Mouse (Mus musculus) embryonic facial prominence, embryonic 10.5 days (tissue): ENCODE measurements around the gene H1f0. TPM values are rescaled to one million over a fixed set of nuclear protein-coding genes. Genes with fewer than 3 reads are reported as not detected.

Experiments
- DNase-seq: peaks from one replicate; pipeline ENCODE4 v3.0.0-alpha.2; 2017; ENCODE audit warnings: low spot score
- H3K27ac ChIP-seq: fragments of 300-500 bp; sonication (generic); replicated peaks from 2 replicates; pipeline ENCODE4 v1.5.1; 2016; ENCODE audit warnings: mild to moderate bottlenecking
- H3K27me3 ChIP-seq: fragments of 300-500 bp; sonication (generic); replicated peaks from 2 replicates; pipeline ENCODE4 v1.6.1; 2016; ENCODE audit warnings: low read depth, mild to moderate bottlenecking; ENCODE audit not compliant: poor library complexity, severe bottlenecking
- H3K36me3 ChIP-seq: fragments of 300-500 bp; sonication (generic); replicated peaks from 2 replicates; pipeline ENCODE4 v1.6.1; 2016; ENCODE audit warnings: mild to moderate bottlenecking, moderate library complexity
- H3K4me1 ChIP-seq: fragments of 300-500 bp; sonication (generic); 2 replicates; pipeline ENCODE4 v1.6.1; 2016
- H3K4me3 ChIP-seq: fragments of 300-500 bp; sonication (generic); 2 replicates; pipeline ENCODE4 v1.5.1; 2016; ENCODE audit warnings: mild to moderate bottlenecking, moderate library complexity
- H3K9me3 ChIP-seq: fragments of 300-500 bp; sonication (generic); 2 replicates; pipeline ENCODE4 v1.6.1; 2016; ENCODE audit warnings: mild to moderate bottlenecking
- WGBS: fragments of 180-500 bp; shearing (Covaris S2); methylation state at CpG from one replicate; pipeline ENCODE4 v1.1.7; 2016; 5-methylcytosine and 5-hydroxymethylcytosine counted together
- polyA plus RNA-seq: library from polyadenylated mRNA; unstranded; fragments of >200 nt; fragmentation: Nextera tagmentation; extraction: Ambion mirVana; gene quantifications from 2 replicates; pipeline ENCODE4 v1.2.1, GENCODE M21; 2016

Gene H1f0
- polyA plus RNA-seq, 1 experiment from 2014 or later, result 392 TPM

DNA sequence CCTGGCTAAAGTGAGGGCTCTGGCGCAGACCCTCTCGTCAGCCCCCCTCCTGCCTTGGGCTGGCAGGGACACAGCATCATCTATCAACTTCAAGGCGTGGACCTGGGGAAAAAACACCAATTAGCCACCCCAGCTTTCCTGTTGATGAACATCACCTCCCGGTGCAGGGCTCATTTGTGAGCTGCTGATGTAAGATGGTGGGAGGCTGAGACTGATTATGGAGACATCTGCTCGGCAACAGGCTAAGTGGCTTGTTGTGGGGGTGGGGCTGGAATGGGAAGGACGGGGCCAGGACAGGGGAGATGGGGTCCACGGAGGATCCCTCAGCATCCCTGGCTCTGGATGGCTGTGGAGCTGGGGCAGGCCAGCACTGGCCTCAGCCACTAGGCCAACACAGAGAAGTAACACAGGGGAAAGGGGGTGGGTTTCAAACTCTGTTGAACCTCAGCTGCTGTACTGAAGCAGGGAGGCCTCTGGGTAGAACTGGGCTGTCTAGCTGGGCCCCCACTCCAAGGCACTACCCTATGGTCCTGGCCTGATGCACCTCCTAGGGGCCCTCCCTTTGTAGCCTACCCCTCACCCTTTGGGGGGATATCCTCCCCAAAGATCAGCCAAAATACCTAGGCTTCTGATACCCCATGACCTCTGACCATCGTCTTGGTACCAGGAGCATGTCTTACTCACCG, 22.1 kb downstream of the H1f0 start:
- Histone ChIP-seq H3K27me3 (peaks cover 10% of the 10 kb centered on the region), H3K27ac (peak overlapping the region; percentile 35; the same call in 1 of the 2 replicates), H3K9me3 (no peaks in the 10 kb centered on the region), H3K4me3 (no peak overlapping the region), H3K4me1 (peaks cover 10% of the 10 kb centered on the region), H3K36me3 (peaks cover 36% of the 10 kb centered on the region)
- 72% methylated on average over 9 of the region's 9 CpGs for WGBS
- no peak for DNase-seq

DNA sequence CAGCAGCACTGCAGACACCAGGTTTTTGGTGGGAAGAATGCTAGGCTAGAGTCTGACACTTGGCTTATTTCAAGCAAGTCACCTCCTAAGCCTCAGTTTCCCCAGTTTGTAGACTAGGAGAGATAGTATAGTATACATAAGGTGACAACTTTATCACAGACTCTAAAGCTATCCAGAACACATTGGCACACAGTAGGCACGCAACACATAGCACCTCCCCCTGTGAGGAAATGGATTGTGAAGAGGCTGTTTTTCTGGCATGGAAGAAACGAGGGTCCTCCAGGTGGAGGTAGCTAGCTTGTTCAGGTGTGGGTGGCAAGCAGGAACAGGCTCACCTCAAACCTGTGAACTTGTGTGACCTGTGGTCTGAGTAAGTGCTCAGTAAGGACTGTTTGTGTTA, 22.7 kb downstream of the H1f0 start:
- H3K27ac ChIP-seq, result no peak overlapping the region
- H3K4me3 ChIP-seq, result no peak overlapping the region
- peaks cover 10% of the 10 kb centered on the region for H3K27me3 ChIP-seq
- no peak for DNase-seq
- 79% methylated on average over 2 of the region's 2 CpGs for WGBS
- H3K36me3 ChIP-seq, result peaks cover 43% of the 10 kb centered on the region
- H3K4me1 ChIP-seq, result peaks cover 10% of the 10 kb centered on the region
- H3K9me3 ChIP-seq, result no peaks in the 10 kb centered on the region

DNA sequence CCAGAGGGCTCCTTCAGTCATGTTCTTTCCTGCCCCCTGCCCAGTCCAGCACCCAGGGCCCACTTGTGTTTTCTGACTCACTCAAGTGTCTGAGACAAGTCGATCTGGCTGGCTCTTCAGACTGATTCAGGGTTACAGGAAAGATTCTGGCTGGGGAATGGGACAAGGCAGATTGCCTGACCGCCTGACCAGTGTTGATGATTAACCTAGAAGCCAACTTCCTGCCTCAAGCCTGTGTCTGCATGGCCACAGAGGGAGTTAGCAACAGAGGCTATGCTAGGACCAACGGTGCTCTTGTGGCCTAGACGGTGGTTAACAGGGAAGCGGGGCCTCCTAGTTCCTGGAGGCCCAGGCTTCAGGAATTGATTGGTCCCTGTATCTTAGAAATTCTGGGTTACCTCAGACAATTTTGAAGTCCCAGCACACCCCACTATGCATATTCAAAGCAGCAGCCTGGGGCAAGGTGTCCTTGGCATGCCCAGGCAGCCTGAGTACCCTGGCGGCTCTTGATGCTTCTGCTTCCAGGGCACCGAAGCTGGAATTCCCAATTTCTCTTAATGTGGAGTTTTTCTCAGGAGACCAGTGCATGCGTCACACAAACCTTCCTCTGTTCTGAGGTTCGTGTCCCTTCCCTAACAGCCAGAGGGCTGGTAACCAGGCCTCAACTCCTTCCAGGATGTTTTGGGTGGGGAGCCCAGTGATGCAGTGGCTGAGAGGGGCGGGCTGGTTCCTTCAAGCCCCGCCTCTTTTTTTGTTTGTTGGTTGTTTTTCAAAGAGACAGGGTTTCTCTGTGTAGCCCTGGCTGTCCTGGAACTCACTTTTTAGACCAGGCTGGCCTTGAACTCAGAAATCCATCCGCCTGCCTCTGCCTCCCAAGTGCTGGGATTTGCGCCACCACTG, 23.5 kb downstream of the H1f0 start:
- Histone ChIP-seq H3K9me3 (no peaks in the 10 kb centered on the region), H3K4me1 (peaks cover 10% of the 10 kb centered on the region), H3K27ac (no peak overlapping the region), H3K27me3 (peaks cover 10% of the 10 kb centered on the region), H3K4me3 (no peak overlapping the region), H3K36me3 (peaks cover 51% of the 10 kb centered on the region)
- WGBS, result 73% methylated on average over 13 of the region's 13 CpGs
- DNase-seq, result no peak

GRCm38 (mm10) chr15:79052366-79052765, 24.1 kb downstream of the H1f0 start:
- Histone ChIP-seq H3K4me3 (no peak overlapping the region), H3K27me3 (peaks cover 4% of the 10 kb centered on the region; the same call in 1 of the 2 replicates), H3K36me3 (peaks cover 57% of the 10 kb centered on the region), H3K4me1 (peaks cover 10% of the 10 kb centered on the region), H3K9me3 (no peaks in the 10 kb centered on the region), H3K27ac (no peak overlapping the region)
- WGBS, result 90% methylated on average over 2 of the region's 2 CpGs
- DNase-seq, result no peak

- Histone ChIP-seq H3K4me3 (no peak overlapping the region), H3K27me3 (no peaks in the 10 kb centered on the region), H3K4me1 (peaks cover 7% of the 10 kb centered on the region), H3K36me3 (peaks cover 95% of the 10 kb centered on the region), H3K27ac (no peak overlapping the region), H3K9me3 (no peaks in the 10 kb centered on the region)
- WGBS, result 92% methylated on average over 7 of the region's 7 CpGs
- DNase-seq, result no peak
These were observed 28.4 kb downstream of the H1f0 start for GRCm38 (mm10) chr15:79056601-79057000.

DNA sequence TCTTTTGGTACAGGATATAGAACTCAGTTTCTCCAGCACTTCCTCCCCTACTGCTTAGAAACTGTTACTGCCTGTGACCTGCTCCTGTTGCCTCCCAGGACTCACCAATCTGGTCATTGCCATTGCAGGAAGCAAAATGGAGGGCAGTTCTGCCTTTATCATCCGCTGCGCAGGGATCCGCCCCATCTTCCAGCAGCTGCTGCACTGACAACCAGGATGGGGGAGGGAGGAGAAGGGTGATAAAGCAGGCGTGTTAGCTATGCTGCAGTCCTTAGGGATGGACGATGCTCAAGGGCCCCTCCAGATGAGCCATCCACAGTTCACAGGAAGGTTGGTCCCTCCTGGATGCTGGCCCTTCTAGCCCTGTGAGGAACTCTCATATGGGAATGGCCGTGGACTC, 29.6 kb downstream of the H1f0 start:
- DNase-seq, result no peak
- Histone ChIP-seq H3K27me3 (no peaks in the 10 kb centered on the region), H3K9me3 (no peaks in the 10 kb centered on the region), H3K36me3 (peaks cover 83% of the 10 kb centered on the region), H3K27ac (no peak overlapping the region), H3K4me1 (peaks cover 16% of the 10 kb centered on the region), H3K4me3 (no peak overlapping the region)
- WGBS, result 91% methylated on average over 6 of the region's 6 CpGs

DNA sequence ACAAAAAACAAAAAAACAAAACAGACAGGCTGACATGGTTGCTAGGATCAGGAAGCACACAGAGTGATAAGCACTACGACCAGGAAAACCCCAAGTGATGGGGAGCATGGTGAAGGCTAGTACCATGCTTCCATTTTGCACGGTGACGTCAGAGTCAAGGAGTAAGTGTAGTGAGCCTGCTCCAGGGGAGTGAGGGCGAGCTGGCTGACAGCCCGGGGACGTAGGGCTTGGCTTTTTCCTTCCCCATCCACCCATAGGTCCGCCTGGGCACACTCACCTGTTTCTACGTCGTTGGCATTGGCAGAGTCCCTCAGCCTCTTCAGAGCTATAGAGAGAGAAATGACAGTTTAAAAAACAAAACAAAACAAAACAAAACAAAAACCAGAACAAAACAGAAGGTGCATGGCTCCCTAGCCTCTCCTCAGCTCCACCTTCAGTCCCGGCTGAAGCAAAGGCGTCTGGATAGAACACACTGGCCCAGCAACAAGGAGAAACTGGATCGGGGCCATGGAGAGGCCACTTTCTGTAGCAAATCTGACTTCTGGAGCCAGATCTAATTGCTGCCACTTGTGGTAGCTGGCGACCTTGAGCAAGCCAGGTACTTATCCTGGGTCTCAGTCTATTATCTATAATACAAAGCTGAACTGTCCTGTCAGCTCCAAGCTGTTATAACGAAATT, 32.8 kb downstream of the H1f0 start:
- no peak for DNase-seq
- WGBS, result 82% methylated on average over 14 of the region's 14 CpGs
- H3K9me3 ChIP-seq, result no peaks in the 10 kb centered on the region
- H3K4me1 ChIP-seq, result peaks cover 30% of the 10 kb centered on the region
- H3K27ac ChIP-seq, result no peak overlapping the region
- H3K36me3 ChIP-seq, result peaks cover 52% of the 10 kb centered on the region
- peak overlapping the region; percentile 94 for H3K4me3 ChIP-seq
- H3K27me3 ChIP-seq, result no peaks in the 10 kb centered on the region

DNA sequence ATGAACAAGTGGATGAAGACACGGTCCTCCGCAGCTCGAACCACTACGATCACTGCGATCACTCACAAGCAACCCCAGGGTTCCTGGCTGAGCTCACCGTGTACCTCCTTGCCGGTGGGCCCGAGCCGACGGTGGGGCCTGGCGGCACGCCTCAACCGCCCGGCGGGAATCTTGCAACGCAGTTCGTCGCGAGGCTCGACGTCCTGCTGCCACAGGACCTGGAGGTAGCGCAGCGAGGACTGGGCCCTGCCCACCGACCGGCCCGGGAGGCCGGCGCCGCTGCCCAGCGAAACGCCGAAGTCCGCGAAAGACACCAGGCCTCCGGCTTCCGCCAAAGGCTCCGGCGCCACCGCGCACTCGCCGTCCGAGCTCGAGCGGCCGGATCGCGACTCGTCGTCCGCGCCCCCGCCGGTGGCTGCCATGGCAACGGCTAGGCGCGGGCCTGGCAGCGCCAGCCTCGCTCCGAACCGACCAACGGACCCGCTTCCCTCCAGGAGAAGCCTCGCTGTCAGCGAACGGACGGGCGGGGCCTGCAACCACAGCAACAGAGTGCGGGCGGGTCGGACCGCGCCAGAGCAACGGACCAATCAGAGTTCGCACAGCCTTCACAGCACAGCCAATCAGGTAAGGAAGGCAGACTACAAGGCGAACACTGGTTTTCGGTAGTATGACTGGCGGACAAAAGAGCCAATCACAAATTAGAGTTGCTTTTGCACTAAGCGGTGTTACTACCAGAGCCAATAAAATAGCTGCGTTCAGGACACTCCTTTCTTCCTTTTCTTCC, 34.3 kb downstream of the H1f0 start, which contains the start of gene Ankrd54:
Ankrd54 (minus strand) TSS at position 518 of the 784 bp plus-strand sequence.
- Histone ChIP-seq H3K27me3 (no peaks in the 10 kb centered on the region), H3K4me1 (peaks cover 44% of the 10 kb centered on the region), H3K27ac (peak within 1 kb of the TSS; percentile 88), H3K36me3 (peaks cover 36% of the 10 kb centered on the region), H3K4me3 (peak within 1 kb of the TSS; percentile 94), H3K9me3 (no peaks in the 10 kb centered on the region)
- WGBS, result under 1% methylated on average over 80 of the region's 80 CpGs
- peak; percentile 97 for DNase-seq

GRCm38 (mm10) chr15:79063160-79063740, 35.0 kb downstream of the H1f0 start:
- Histone ChIP-seq H3K9me3 (no peaks in the 10 kb centered on the region), H3K27ac (peak overlapping the region; percentile 74), H3K4me3 (peak overlapping the region; percentile 94), H3K4me1 (peaks cover 44% of the 10 kb centered on the region), H3K36me3 (peaks cover 29% of the 10 kb centered on the region), H3K27me3 (no peaks in the 10 kb centered on the region)
- 10% methylated on average over 14 of the region's 14 CpGs for WGBS
- DNase-seq, result no peak

GRCm38 (mm10) chr15:79065086-79065770, 37.0 kb downstream of the H1f0 start:
- H3K27me3 ChIP-seq, result no peaks in the 10 kb centered on the region
- H3K36me3 ChIP-seq, result peaks cover 10% of the 10 kb centered on the region
- no peak overlapping the region for H3K4me3 ChIP-seq
- peaks cover 44% of the 10 kb centered on the region for H3K4me1 ChIP-seq
- H3K27ac ChIP-seq, result 0 out of 2 replicates have a peak overlapping the region, but pooled peaks have one; percentile 19
- no peak for DNase-seq
- WGBS, result 56% methylated on average over 8 of the region's 8 CpGs
- H3K9me3 ChIP-seq, result no peaks in the 10 kb centered on the region

DNA sequence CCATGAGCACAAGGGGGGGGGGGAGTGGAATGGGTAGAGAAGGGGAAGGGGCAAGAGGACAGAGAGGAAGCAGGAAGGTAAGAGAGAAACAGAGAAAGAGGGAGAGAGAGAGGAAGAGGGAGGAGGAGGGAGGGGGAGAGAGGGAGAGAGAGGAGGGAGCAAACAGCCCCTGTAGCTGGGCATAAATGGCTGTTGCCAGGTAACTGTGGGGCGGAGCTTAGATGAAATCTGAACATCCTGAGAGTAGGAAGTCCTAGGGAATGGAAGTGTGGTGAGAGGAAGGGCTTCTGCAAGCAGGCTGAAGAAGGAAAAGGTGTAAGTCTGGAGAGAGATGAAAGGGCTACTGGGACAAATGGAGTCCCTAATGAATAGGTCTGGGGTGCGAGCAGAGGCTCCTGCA, 38.0 kb downstream of the H1f0 start:
- Histone ChIP-seq H3K4me1 (peaks cover 40% of the 10 kb centered on the region), H3K36me3 (no peaks in the 10 kb centered on the region), H3K27me3 (no peaks in the 10 kb centered on the region), H3K9me3 (no peaks in the 10 kb centered on the region), H3K4me3 (no peak overlapping the region), H3K27ac (peak overlapping the region; percentile 66; the same call in 1 of the 2 replicates)
- 45% methylated on average over 2 of the region's 2 CpGs for WGBS
- DNase-seq, result peak; percentile 52
